Mouse (Mus musculus) telencephalon, adult 2 months (tissue): ENCODE measurements at regions not wholly inside any gene's neighbourhood (a gene's known extent, or its start where the extent isn't known, plus 50 kb on each side); places are given as distances from the start of the nearest gene placed in this dataset.

ENCODE experiments used
- DNase-seq: peaks from one replicate; pipeline ENCODE4 v3.0.0-alpha.2; 2011; ENCODE audit warnings: low read depth, low spot score

DNA sequence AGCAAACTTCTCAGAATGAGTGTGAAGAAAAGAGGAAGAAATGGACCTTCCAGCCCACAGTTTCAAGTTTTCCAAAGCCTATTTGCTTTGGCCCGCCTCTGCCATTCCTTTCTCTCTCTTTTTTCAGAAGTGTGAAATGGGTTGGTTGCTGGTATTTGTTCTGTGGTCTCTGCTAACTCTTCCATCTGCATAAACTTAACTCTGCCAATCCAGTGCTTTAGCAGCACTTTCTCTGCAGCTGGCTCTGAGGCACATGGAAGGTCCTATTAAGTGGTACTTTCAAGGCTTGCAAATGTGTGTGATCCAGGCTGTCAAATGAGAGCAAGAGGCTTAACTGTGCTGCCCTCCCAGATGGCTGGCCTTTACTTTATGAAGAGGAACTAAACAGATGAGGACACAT, 383.6 kb downstream of the Gm826 start:
- DNase-seq: no peak

DNA sequence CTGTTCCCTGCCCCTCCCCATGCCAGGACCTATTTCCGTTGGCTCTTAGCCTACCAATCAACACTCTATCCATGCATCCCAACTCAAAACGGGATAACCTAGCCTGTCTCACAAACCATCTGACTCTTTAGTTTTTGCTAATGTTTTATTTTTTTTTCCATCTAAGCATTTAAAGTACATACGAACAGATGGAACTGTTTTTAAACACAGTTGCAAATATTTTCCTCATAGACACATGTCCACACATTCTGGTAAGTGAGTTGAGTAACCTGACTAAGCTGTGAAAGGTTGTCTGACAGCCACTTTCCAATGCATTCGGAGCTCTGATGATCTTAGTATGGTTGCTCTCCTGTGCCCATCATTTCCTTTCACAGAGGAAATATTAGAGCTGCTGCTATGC, 384.9 kb downstream of the Gm826 start:
- DNase-seq: no peak

DNA sequence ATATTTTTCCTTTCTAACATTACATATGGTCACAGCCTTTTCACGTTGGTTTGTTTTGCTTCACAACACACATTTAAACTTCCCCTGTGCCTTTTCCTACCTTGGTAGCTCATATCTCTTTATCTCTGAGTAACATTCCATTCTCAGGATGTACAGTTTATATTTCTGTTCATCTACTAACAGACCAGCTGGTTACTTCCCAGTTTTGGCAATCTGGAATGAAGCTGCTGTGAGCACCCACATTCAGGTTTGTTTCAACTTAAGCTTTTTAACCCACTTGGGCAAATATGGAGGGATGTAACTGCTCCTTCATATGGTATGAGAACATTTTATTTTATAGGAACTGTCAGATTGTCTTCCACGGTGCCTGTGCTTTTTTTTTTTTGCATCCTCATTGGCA, 403.2 kb downstream of the Gm826 start:
- DNase-seq: peak; percentile 22

DNA sequence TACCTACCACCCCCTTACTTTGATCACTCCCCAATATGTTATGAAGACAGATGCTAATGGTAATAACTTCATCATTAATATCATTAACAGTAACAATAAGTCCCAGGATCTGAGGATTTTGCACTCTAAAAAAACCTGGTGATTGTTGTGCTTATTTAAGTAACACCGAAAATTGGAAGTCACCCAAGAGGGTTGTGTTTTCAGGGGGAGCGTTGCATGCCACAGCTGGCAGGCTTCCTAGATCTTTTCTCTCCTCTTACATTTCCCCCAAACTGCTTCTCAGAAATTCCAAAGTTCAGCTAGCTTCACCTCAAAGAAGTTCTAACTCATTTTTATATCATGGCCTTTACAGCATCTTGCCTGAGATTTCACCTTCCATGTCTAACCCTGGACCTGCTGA, 444.3 kb downstream of the Gm826 start:
- DNase-seq: no peak

DNA sequence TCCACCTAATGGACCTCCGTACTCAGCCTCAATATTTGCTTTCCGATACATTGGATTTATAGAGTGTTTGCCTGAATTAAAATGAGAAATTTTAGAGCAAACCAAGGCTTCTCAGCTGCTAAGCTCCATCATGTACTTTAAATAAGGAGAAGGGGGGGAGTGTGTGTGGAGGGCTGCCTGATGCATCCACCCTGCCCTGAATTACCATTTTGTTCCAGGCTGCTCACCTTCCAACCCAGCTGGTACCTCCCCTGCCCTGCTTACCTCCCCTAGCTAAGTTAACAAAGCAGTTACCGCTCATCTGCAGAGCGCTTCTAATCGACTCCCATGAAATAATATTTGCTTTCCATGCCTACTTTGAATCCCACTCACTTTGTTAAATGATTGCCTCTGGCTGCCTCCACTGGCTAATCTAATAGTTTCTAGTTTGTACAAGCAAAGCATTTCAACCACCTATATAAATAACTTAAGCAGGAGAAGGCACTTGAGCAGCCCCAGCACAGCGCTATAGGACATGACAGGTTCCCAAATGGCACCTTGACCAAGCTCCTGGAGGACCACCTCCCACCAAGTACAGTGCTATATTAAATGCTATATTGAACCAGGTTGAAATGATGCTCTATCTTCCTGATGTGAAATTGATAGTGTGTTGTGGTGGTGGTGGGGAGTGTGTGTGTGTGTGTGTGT, 449.0 kb downstream of the Gm826 start:
- DNase-seq: no peak

DNA sequence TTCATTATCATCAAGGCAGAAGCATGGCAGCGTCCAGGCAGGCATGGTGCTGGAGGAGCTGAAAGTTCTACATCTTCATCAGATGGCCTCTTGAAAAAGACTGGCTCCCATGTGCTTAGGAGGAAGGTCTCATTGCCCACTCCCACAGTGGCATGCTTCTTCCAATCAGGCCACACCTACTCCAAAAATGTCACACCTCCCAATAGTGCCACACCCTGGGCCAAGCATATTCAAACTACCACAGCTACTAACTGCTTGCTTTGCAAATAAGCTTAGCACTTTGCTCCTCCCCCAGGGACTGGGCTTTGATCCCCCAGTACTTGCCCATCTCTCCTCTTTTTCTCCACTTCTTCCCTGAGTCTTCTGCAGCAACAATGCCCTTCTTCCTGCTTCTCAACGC, 467.0 kb downstream of the Gm826 start:
- DNase-seq: no peak

DNA sequence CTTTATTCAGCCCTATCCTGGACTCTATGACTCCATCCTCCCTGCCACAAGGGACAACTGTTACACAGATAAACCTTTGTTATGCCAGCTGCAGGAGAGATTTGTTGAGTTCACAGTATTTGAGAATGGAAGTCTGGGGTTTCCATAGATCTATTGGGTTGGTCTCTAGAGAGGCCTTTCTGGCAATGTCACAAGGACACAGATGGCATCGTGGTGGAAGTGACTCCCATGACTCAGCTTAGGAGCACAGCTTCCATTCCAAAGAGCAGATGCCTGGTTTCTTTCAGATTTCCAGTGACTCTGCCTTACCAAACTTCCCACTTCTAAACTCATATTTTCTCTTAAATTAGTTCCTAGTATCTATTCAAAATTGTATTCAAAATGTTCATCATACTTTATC, 467.6 kb downstream of the Gm826 start:
- DNase-seq: peak; percentile 21

DNA sequence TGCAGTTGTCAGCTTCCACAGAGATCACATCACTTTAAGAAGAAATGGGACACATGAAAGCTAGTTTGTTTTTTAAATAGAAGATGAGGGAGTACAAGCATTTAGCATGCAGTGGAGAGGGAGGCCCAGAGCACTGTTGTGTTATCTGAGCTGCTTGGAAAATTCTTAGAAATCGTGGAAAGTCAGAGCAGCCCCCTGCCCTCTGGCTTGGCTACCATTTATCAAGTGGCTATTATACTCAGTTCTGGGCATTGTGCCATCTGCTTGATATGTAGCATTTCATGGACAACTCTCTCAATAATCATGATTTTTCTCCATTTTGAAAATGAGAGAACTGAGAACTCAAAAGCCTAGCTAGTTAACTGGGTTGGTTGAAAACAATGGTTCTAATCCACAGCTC, 470.8 kb downstream of the Gm826 start:
- no peak for DNase-seq

DNA sequence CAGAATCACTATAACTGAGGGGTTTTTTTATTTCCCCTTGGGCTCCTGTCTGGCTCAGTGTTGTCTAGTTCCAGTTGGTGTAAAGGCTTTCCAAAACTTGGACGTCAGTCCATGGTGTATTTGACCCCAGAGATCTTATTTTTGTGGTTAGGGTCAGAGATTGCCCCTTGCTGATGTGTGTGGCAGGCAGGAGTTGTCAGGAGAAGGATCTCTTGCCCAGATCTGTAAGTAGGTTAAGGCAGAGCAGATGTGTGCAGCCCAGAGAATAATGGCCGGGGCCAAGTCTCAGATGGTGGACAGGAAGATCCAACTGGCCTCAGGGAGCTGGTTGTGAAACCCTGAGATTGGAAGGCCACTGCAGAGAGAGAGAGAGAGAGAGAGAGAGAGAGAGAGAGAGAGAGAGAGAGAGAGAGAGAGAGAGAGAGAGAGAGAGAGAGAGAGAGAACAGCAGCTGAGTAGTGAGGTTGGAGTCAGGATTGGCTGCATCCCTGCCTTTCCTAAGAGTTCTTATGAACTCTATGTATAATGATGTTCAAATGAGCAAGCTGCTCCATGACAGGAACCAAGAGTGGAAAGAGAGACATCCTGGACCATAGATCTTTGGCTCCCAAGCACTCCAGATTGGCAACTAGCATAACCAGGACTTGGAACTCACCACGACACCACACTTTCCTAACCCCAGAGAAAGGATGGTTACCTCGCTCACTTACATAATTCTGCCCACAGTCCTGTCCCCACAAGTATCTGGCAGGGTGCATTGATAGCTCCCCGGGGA, 479.9 kb downstream of the Gm826 start:
- no peak for DNase-seq

DNA sequence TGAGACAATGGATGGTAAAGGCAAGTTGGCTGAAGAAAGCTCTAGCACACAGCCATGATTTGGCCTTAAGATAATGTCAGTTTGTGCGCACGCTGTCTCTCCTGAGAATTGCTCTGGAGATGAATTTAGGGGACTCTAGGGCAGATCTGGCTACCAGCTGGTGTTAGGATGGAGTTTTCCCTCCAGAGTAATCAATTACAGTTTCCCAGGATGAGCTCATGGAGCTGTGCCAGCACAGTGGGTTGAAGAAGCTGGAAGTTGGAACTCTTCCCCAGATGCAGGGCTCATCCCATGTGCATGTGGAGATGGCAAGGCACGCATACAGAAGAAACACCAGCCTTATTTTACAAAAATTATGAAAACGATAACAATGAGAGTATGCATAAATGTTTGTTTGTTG, 481.0 kb downstream of the Gm826 start:
- no peak for DNase-seq

DNA sequence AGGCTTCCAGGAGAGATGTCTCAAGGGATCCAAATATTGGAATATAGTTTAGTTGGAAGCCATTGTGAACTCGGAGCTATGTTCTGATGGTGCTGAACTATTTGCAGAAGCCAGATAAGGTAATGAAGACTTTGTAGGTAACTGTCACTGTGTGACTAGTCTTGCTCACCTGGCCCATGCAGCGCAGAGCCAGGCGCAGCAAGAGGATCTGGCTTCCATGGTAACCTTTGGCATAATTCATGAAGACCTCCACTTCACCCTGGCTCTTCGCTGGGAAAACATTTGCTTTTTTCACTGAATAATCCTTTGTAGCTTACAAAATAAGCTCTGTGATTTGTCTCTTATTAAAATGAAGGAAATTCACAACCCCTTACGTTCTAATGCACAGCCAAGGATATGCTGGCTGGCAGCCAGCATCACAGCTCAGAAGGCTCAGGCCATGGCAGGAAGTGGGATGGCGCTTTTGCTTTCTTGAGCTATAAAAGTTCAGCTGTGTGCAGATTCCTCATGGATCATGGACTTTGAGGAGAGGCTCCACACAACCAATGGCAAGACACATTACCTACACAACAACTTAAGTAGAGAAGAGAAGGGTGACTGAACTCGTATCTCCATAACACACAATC, 501.4 kb downstream of the Gm826 start:
- DNase-seq: no peak

DNA sequence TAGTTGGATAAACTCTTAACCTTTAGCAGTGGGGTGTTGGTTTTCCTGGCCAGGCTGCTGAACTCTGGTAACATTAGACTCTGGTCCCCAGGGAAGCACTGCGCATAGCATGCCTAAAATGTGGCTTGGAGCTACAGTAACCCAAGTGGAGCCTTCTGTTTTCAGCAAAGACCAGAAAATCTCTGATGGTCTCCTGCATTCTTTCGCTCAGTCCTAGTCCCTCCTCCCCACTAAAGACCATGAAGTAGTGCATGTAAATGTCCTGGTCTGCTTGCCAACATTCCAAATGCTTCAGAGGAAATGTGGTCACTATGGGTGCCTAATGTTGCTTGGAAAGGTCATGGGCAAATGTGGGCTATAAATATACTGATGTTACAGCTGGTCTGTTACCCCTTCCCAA, 507.5 kb downstream of the Gm826 start:
- no peak for DNase-seq

DNA sequence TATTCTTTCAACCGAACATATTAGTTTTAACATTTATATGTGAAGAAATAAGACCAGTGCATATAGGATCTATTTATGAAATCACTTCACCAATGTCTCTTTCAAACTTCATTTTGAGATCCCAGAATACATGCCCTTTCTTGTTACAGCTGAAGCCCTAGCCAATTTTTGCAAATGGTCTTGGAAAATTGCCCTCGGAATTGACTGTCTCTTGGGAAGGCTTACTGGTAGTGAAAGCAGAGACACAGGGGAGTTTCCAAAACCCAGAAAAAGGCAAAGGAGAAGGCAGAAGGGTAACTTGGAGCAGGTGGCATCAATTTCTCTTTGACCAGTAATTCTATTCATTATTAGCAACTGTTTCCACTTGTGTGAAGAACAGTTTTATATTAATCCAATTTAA, 515.4 kb downstream of the Gm826 start:
- DNase-seq: no peak

DNA sequence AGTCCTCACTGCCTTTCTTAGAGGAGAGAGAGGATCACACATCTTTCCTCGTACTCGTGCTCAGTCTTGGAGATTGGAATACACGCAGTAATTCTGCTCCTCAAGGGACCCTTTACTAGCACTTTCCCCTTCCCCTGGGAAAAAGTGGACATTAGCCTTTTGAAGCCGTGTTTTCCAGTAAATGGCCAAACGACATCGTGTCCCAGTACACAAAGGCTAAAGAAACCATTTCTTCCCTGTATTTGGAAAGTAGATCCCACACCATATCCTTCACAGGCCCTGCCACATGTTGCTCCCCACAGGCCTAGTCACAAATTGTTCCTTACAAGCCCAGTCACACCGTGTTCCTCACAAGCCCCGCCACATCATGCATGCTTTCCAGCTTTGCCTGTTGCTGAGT, 517.6 kb downstream of the Gm826 start:
- DNase-seq: no peak
